Mouse (Mus musculus) layer of hippocampus, adult 9-10 months (tissue): ENCODE measurements around the gene Ins2.

Experiments used
- DNase-seq: peaks from one replicate; pipeline ENCODE4 v3.0.0; 2022; ENCODE audit warnings: low spot score

Gene Ins2

GRCm38 (mm10) chr7:142663931-142664421 is 79.2 kb downstream of the Ins2 start:
- no peak for DNase-seq

DNA sequence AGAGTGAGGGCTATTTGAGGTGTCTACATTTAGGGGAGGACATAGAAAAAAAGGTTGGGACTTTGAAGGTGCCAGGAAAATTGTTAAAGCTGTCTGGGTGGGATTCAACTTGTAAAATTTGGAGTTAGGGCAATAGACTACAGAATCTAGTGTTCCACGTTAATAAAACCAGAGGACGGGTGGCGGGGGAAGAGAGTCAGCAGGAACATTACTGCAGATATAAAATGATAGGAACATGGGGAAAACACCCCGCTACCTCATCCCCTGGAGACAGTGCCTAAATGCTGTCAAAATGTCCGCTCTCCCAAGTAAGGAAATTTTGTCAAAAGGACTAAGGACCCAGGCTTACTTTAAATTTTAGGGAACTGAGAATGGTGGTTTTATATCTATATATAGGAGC is 80.0 kb downstream of the Ins2 start:
- no peak for DNase-seq

- no peak for DNase-seq
Measured at GRCm38 (mm10) chr7:142661811-142662210, 81.4 kb downstream of the Ins2 start.

- DNase-seq = no peak
Measured at GRCm38 (mm10) chr7:142661046-142661445, 82.1 kb downstream of the Ins2 start.

DNA sequence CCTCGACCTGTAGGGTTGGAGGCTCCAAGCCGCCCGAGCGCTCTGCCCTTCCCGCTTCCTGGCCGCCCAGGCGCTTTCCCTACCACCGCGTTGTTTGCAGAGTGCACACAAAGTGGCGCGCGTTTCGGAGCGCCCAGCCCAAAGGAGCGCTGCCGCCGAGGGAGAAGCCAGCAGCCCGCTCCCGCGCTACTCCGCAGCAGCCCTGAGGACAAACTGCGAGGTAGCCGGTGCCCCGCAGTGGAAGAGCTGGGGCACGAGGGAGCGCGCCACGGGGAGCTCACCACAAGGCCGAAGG is 82.6 kb downstream of the Ins2 start:
- no peak for DNase-seq

- no peak for DNase-seq
Measured at GRCm38 (mm10) chr7:142659767-142660650, 83.2 kb downstream of the Ins2 start.

- DNase-seq = no peak
Measured at GRCm38 (mm10) chr7:142659181-142659681, 84.0 kb downstream of the Ins2 start.

DNA sequence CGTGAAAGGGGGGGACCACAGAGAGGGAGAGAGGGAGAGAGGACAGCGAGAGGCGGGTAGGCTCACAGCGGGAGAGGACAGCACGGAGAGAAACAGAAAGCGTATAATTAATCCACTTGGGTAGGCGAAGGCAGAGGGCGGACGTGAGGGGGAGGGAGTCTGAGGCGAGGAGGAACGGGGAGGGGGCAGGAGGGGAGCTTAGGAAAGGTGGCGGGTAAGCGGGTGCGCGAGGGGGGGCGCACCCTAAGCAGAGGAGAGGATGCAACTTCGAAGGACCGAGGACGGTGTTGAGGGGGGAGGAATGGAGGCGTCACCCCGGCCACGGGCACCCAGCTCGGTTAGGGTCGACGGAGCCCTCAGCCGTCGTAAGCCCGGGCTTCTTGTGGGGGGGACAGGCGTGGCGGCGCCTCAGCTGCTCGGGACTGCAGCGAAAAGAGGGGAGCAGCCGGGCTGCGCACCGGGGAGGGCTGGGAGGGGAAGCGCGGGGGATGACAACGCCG is 84.5 kb downstream of the Ins2 start:
- no peak for DNase-seq

DNA sequence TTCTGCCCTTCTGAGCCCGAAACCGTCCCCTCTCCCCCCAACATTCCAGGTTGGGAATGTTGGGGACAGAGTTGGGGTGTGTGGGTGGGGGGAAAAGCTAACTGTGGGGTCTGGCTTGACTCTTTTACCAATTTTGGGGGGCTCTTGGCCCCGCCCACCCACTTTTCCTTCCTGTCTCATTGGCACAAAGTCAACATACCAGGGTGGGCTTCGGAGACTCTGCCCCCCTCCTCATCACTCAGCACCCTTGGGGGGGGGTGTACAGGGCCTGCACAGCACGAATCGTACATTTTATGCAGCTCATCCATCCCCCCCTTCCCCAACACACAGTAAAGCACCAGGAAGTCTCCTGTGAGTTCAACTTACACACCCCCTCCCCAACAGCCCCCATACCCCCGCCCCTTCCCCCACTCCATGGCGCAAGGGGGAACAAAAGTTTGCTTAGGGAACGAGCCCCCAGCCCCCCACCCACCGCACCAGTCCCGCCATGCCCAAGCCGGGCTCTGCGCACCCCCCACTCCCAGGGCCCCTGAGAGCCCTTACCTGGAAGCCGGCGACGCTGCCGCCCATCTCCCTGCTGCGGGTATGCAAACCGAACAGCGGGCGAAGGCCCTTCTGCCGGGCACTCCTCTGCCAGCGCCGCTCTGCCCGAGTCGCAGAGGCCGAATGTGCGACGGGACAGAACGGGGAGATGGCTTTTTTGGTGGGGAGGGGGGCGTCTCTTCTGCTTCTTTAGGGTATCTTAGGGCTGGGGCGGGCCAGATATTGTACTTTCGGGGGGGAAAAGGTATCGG is 85.2 kb downstream of the Ins2 start:
- no peak for DNase-seq

- DNase-seq = no peak
Measured at GRCm38 (mm10) chr7:142657341-142657791, 85.8 kb downstream of the Ins2 start.

DNA sequence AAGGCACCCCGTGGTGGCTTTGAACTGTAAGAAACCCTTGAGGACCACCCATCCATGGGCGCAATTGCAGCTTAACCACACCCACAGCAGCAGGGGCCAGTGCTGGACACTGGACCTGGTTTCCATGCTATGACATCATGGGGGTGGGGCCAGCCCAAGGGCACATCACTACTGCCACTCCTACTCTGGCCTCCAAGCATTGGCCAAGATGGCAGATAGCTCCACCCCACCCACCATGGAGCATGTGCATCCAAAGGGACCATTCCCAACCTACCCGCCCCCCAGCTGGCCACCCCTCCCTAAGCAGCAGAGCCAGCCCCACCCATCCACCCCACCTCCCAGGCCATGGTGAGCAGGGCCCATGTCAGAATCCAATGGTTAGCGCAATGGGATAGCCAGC is 87.1 kb downstream of the Ins2 start:
- no peak for DNase-seq

- no peak for DNase-seq
Measured at GRCm38 (mm10) chr7:142655633-142656032, 87.5 kb downstream of the Ins2 start.

DNA sequence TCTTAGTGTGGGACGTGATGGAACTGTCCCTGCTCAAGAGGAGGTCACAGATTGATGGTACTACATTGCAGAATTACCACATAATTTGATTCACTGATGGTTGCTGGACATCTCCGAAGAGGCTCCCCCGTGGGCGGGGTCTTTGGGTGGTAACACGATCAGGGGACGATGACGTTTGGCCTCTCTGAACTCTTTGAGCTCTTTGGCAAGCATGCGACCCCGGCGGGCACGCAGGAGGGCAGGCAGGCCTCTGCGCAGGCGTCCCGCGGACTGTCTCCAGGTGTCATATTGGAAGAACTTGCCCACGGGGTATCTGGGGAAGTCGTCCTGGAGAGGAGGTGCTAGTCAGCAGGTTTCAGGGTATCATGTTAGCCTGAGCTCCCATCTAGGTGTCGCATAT is 89.5 kb downstream of the Ins2 start:
- no peak for DNase-seq

DNA sequence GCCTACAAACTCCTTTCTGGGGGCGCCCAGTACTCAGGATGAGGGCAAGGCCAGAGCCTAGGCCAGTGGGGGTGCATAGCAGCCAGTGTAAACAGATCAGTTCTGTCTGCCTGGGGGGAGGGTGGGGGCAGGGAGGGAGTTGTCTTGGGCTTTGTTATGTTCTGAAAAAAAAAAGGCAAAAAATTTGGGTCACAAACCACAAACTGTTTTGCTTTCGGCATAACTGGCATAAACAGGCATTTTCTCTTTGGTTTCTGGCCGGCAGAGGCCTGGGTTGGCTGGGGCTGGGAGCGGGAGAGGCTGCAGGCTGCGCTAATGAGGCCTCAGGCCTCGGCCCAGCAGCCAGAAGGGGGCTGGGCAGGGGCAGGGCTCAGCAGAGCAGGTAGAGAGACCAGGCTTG is 96.5 kb downstream of the Ins2 start:
- no peak for DNase-seq

- DNase-seq = no peak
Measured at GRCm38 (mm10) chr7:142645045-142645444, 98.1 kb downstream of the Ins2 start.

- DNase-seq = no peak
Measured at GRCm38 (mm10) chr7:142636178-142636577, 107.0 kb downstream of the Ins2 start.

- no peak for DNase-seq
Measured at GRCm38 (mm10) chr7:142630691-142631090, 112.5 kb downstream of the Ins2 start.

- DNase-seq = no peak
Measured at GRCm38 (mm10) chr7:142629806-142630205, 113.4 kb downstream of the Ins2 start.
